Mouse (Mus musculus) cerebral cortex, adult 2 months (tissue): ENCODE measurements around the gene Gfod1.

Experiments
- WGBS: fragments of 180-500 bp; shearing (Covaris S2); methylation state at CpG from one replicate; pipeline ENCODE4 v1.1.7; 2018; 5-methylcytosine and 5-hydroxymethylcytosine counted together

The Gfod1 gene

GRCm38 (mm10) chr13:43304018-43304431, at the start of gene Gfod1:
TSS of gene Gfod1 (minus strand) at chr13:43304172.
- under 1% methylated on average over 53 of the region's 53 CpGs for WGBS

GRCm38 (mm10) chr13:43353356-43353755, 49.4 kb upstream of the Gfod1 start:
- WGBS = 36% methylated on average over 4 of the region's 4 CpGs

GRCm38 (mm10) chr13:43350489-43351169, 46.7 kb upstream of the Gfod1 start:
- WGBS = 75% methylated on average over 9 of the region's 9 CpGs

GRCm38 (mm10) chr13:43349376-43349775, 45.4 kb upstream of the Gfod1 start:
- 90% methylated on average over 8 of the region's 8 CpGs for WGBS

GRCm38 (mm10) chr13:43338632-43339031, 34.7 kb upstream of the Gfod1 start:
- WGBS = 69% methylated on average over 4 of the region's 4 CpGs

GRCm38 (mm10) chr13:43338001-43338400, 34.0 kb upstream of the Gfod1 start:
- 71% methylated on average over 8 of the region's 8 CpGs for WGBS

GRCm38 (mm10) chr13:43336425-43337221, 32.7 kb upstream of the Gfod1 start:
- 75% methylated on average over 12 of the region's 12 CpGs for WGBS

- WGBS = 49% methylated on average over 7 of the region's 7 CpGs
Measured at GRCm38 (mm10) chr13:43332591-43332990, 28.6 kb upstream of the Gfod1 start.

GRCm38 (mm10) chr13:43331721-43332444, 27.9 kb upstream of the Gfod1 start:
- 75% methylated on average over 11 of the region's 11 CpGs for WGBS

GRCm38 (mm10) chr13:43325427-43325826, 21.5 kb upstream of the Gfod1 start:
- 68% methylated on average over 1 of the region's 1 CpGs for WGBS

GRCm38 (mm10) chr13:43321492-43321891, 17.5 kb upstream of the Gfod1 start:
- WGBS = 85% methylated on average over 2 of the region's 2 CpGs

GRCm38 (mm10) chr13:43319396-43319795, 15.4 kb upstream of the Gfod1 start:
- 57% methylated on average over 3 of the region's 3 CpGs for WGBS

- 67% methylated on average over 5 of the region's 5 CpGs for WGBS
Measured at GRCm38 (mm10) chr13:43317411-43317810, 13.4 kb upstream of the Gfod1 start.

- WGBS = 73% methylated on average over 15 of the region's 15 CpGs
Measured at GRCm38 (mm10) chr13:43305181-43305924, 1.4 kb upstream of the Gfod1 start.

GRCm38 (mm10) chr13:43304700-43305099, 728 bp upstream of the Gfod1 start:
- 14% methylated on average over 11 of the region's 11 CpGs for WGBS

GRCm38 (mm10) chr13:43303161-43303965, 609 bp downstream of the Gfod1 start:
- WGBS = under 1% methylated on average over 78 of the region's 78 CpGs

- under 1% methylated on average over 19 of the region's 19 CpGs for WGBS
Measured at GRCm38 (mm10) chr13:43302651-43303160, 1.3 kb downstream of the Gfod1 start.

- WGBS = 1% methylated on average over 11 of the region's 11 CpGs
Measured at GRCm38 (mm10) chr13:43302239-43302638, 1.7 kb downstream of the Gfod1 start.

GRCm38 (mm10) chr13:43300906-43301305, 3.1 kb downstream of the Gfod1 start:
- 18% methylated on average over 9 of the region's 9 CpGs for WGBS

GRCm38 (mm10) chr13:43300366-43300765, 3.6 kb downstream of the Gfod1 start:
- 48% methylated on average over 5 of the region's 5 CpGs for WGBS

- WGBS = 54% methylated on average over 5 of the region's 5 CpGs
Measured at GRCm38 (mm10) chr13:43299171-43299570, 4.8 kb downstream of the Gfod1 start.
